Mouse (Mus musculus) layer of hippocampus, adult 18-20 months (tissue): ENCODE results near the gene Kctd19. TPM values are rescaled to one million over a fixed set of nuclear protein-coding genes. Genes with fewer than 3 reads are reported as not detected.

Experiments used
- DNase-seq, 2 experiments: peaks; one replicate each; pipeline ENCODE4 v3.0.0; 2022; ENCODE audit warnings: low spot score in 2 of 2
- total RNA-seq, 2 experiments: library from RNA; stranded (reverse); gene quantifications; 2 replicates each; pipeline ENCODE4 v1.2.3; 2021

Gene Kctd19
- total RNA-seq, 2 experiments from 2014 or later: not detected

DNA sequence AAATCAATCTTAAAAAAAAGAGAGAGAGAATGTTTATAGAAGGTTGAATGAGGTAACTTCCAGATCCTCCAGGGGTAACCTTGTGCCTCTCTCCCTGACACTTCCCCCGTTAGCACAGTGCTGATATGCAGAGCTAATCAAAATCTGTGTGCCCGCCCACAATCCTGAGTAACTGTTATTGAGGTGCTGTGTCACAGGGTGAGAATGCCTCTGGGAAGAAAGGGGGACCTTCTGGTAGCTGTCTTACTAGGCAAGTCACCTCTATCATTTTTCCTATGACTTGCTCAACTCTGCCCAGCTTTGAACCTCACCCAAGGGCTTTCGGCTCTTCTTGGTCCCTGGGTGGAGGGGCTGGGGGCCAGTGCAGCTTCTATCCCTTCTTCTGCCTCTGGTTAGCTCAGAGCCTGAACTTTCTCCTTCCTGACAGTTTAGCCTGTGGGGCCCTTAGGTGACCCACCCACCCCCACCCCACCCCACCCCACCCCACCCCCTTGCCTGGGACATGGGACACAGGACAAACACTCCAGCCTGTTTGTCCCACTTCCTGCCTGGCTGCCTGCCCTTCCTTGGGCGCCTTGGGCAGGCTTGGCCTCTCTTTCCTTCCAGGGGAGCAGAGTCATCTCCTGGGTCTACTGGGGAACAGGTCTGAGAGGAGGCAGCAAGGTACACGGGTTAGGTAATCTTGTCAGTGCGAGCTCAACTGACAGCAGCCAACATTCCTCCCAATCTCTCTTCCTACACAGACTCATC is 73.2 kb downstream of the Kctd19 start:
- no peak for DNase-seq

DNA sequence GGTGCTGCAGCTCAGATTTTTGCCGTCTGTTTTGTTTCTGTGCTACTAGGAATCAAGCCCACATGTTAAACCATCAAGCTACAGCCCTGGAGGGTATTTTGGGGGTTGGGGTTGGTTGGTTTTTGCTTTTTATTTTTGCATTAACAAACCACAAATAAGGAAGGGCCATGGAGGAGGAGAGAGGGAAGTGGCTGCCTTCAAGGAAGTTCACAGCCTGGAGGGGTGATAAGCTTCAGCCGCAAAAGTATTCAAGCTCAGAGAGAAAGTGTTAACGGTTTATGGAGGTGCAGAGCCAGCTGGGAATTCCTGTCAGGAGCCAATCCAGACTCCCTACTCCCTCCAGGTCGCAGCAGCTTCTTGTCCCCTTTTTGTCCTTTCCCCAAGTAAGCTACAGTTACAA is 74.3 kb downstream of the Kctd19 start:
- DNase-seq: no peak

DNA sequence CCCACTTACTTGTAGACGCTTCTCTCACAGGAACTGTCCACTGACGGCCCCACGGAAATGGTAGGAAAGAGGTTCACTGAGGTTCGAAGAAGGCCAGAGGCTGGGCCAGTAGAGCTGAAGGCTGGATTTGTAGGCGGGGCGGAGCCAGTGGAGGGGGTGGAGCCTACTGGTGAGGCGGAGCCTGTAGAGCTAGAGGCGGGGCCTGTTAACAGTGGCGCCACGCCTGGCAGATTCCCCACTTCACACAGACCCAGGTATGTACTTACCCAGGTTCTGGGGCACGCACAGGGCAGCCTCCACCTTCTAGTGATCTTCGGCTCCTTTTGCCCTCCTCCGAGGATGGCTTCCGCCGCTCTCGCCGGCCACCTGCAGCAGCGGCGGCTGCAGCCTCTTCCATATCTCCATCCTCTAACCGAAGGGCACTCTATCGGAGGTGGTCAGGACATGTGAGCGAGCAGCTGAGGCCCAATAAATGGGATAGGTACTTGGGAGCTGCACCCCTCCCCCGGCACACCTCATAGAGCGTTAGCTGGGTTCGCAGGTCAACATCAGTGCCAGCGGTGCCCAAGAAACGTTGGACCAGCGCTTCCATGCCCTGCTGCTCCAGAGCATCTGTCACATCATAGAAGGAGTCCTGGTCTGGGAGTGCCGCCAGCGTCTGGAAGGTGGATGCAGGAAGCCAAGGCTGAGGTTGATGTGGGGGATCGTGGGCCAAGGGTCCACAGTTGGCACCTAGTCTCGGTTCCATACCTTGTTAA is 76.8 kb downstream of the Kctd19 start:
- no peak for DNase-seq

Other genes starting within 250 kb of the Kctd19 start
- 10 to 100 TPM; 22.1 to 24.4 TPM for gene Cbfb, start 242.8 kb downstream of the Kctd19 start, total RNA-seq
- gene D230025D16Rik, start 188.4 kb downstream of the Kctd19 start, total RNA-seq: 10 to 100 TPM; 35.4 to 39.0 TPM
- 1 to 10 TPM; 3.3 to 3.8 TPM for gene B3gnt9, start 158.3 kb downstream of the Kctd19 start, total RNA-seq
- 1 to 10 TPM; 7.8 to 8.5 TPM for gene Tradd, start 148.9 kb downstream of the Kctd19 start, total RNA-seq
- 1 to 10 TPM; 1.0 to 1.1 TPM for gene Fbxl8, start 148.9 kb downstream of the Kctd19 start, total RNA-seq
- gene Hsf4, start 143.7 kb downstream of the Kctd19 start, total RNA-seq: 10 to 100 TPM; 11.5 to 13.0 TPM
- gene Nol3, start 137.4 kb downstream of the Kctd19 start, total RNA-seq: 10 to 100 TPM; 10.4 to 10.9 TPM
- 10 to 100 TPM; 19.2 to 23.5 TPM for gene 4931428F04Rik, start 123.6 kb downstream of the Kctd19 start, total RNA-seq
- under 1 TPM; 0.48 to 0.94 TPM for gene Exoc3l, start 117.4 kb downstream of the Kctd19 start, total RNA-seq
- gene E2f4, start 115.8 kb downstream of the Kctd19 start, total RNA-seq: 10 to 100 TPM; 34.2 to 36.7 TPM
- gene Elmo3, start 107.9 kb downstream of the Kctd19 start, total RNA-seq: under 1 TPM; 0.79 to 0.97 TPM
- 1 to 10 TPM; 4.6 to 5.3 TPM for gene Lrrc29, start 87.2 kb downstream of the Kctd19 start, total RNA-seq
- gene Tmem208, start 87.1 kb downstream of the Kctd19 start, total RNA-seq: 10 to 100 TPM; 41.0 to 41.2 TPM
- gene Fhod1, start 65.5 kb downstream of the Kctd19 start, total RNA-seq: 1 to 10 TPM; 2.0 to 3.4 TPM
- gene Slc9a5, start 64.7 kb downstream of the Kctd19 start, total RNA-seq: 10 to 100 TPM; 11.9 to 13.0 TPM
- 1 to 10 TPM in 1 of 2 experiments, under 1 TPM in 1; 0.84 to 1.3 TPM for gene Plekhg4, start 40.2 kb downstream of the Kctd19 start, total RNA-seq
- gene Lrrc36, start 69 bp upstream of the Kctd19 start, total RNA-seq: 1 to 10 TPM in 1 of 2 experiments, under 1 TPM in 1; 0.76 to 1.3 TPM
- 10 to 100 TPM; 54.8 to 58.5 TPM for gene Tppp3, start 58.0 kb upstream of the Kctd19 start, total RNA-seq
- 10 to 100 TPM; 31.9 to 34.2 TPM for gene Zdhhc1, start 83.4 kb upstream of the Kctd19 start, total RNA-seq
- not detected for gene Hsd11b2, start 105.3 kb upstream of the Kctd19 start, total RNA-seq
- 100 to 1,000 TPM; 280 to 300 TPM for gene Atp6v0d1, start 152.5 kb upstream of the Kctd19 start, total RNA-seq
- gene Ripor1, start 191.8 kb upstream of the Kctd19 start, total RNA-seq: 10 to 100 TPM; 89.8 to 92.1 TPM
- gene Ctcf, start 223.1 kb upstream of the Kctd19 start, total RNA-seq: 10 to 100 TPM; 80.7 to 84.5 TPM
- gene Agrp, start 223.9 kb upstream of the Kctd19 start, total RNA-seq: not detected